Mouse (Mus musculus) heart, adult 2 months (tissue): ENCODE measurements around the gene Dtnb.

Experiments
- CTCF ChIP-seq: fragments of 200-600 bp; IDR thresholded peaks from 2 replicates; pipeline ENCODE4 v1.8.1; 2022; ENCODE audit warnings: antibody characterized with exemption, mild to moderate bottlenecking, moderate library complexity
- EP300 ChIP-seq: fragments of 200-500 bp; IDR thresholded peaks from 2 replicates; pipeline ENCODE4 v1.6.1; 2011; ENCODE audit warnings: low read depth, low read length, control low read depth; ENCODE audit not compliant: insufficient read depth
- POLR2A ChIP-seq: fragments of 200-500 bp; IDR thresholded peaks from 2 replicates; pipeline ENCODE4 v1.6.1; 2011; ENCODE audit warnings: mild to moderate bottlenecking, low read depth, low read length, control low read depth; ENCODE audit not compliant: insufficient read depth

DNA sequence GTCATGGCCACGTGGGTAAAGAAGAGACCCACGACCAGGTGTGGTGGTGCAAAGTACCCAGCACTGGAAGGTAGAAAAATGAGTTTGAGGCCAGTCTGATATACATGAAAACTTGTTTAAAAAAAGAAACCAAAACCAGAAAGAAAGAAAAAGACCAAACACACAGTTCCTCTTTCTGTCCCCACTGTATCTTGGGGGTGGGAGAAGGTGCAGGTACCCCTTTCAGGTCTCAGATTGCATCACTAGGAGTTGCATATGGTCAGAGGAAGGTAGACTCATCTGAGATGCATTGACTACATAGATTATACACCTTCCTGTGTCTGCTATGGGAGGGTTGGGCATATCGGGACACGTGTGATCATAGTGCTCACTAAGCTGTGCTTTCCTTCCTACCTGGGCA, 85.1 kb downstream of the Dtnb start:
- TF ChIP-seq CTCF (no peak), POLR2A (no peak), EP300 (no peak)
